Mouse (Mus musculus) embryonic stem cell, embryonic (primary cell): ENCODE measurements at regions not wholly inside any gene's neighbourhood (a gene's known extent, or its start where the extent isn't known, plus 50 kb on each side); places are given as distances from the start of the nearest gene placed in this dataset.

Experiments used
- CTCF ChIA-PET, 4 experiments: fragments of 300-600 bp in 2 of 4; fragments of 350-600 bp in 2 of 4; sonication (Branson Sonifier 250); formaldehyde crosslinking; loops; one replicate each; lab custom pipeline; 2022; ENCODE audit warnings: inconsistent platforms in 2 of 4; lab: Charles Lee
- POLR2A ChIA-PET, 4 experiments: fragments of 300-600 bp in 2 of 4; fragments of 350-600 bp in 2 of 4; sonication (Branson Sonifier 250); formaldehyde crosslinking; loops; one replicate each; lab custom pipeline; 2022; ENCODE audit warnings: antibody characterized with exemption in 4 of 4, inconsistent platforms in 1 of 4; lab: Charles Lee

DNA sequence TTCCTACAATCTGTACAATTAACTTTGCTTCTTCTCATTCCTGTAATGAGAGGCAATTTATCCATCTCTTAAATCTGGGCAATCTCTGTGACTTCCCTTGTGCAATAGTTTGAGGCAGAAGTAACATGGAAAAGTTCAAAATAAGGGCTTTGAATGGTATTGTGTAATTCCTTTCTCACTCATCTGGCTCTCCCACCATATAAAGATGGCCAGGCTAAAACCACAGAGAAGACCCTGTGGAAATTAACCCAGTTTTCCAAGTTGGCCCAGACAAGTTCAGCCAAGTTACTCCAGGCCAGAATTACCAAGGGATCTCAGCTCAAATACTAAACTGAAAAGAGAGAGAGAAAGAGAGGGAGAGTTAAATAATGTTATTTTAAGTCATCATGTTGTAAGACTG, 81.0 kb upstream of the Klf3 start:
- CTCF ChIA-PET: interaction anchor here in 1 of 4 experiments (0.5 kb wide), 1 partner anchor 385 kb away, joined by 4 read pairs; no protein-coding TSS in a partner anchor
- POLR2A ChIA-PET: no interaction called here

DNA sequence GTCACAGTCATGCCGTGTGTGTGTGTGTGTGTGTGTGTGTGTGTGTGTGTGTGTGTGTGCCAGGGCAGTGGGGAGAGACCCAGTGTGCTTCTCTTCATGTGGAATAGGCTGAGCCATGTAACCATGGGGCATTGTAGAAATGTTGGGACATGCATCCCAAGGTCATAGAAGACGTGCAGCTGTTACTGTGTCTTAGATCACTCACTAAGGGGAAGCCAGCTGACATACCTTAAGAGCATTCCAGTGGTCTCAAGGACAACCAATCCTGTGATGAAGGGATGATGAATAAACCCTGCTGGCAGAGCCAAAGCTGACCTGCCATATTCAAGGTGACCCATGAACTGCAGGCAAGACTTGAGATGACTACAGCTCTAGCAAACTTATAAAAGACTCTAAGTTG, 75.3 kb upstream of the Klf3 start:
- POLR2A ChIA-PET: interaction anchor here in 2 of 4 experiments (0.6 to 1.5 kb wide), 4 partner anchors 12 to 271 kb away, joined by 3 to 8 read pairs (median 4); no protein-coding TSS in a partner anchor
- CTCF ChIA-PET: no interaction called here

- ChIA-PET POLR2A (interaction anchor here in 1 of 4 experiments (0.7 kb wide), 1 partner anchor 20 kb away, joined by 3 read pairs; no protein-coding TSS in a partner anchor), CTCF (no interaction called here)
Observed at GRCm38 (mm10) chr5:64732356-64732755, 70.8 kb upstream of the Klf3 start.

GRCm38 (mm10) chr5:64736985-64737384, 66.2 kb upstream of the Klf3 start:
- ChIA-PET POLR2A (interaction anchor here in 3 of 4 experiments (0.6 to 0.7 kb wide), 3 partner anchors 69 to 300 kb away, joined by 3 to 8 read pairs (median 4); no protein-coding TSS in a partner anchor), CTCF (interaction anchor here in 1 of 4 experiments (0.6 kb wide), 1 partner anchor 14 kb away, joined by 8 read pairs; no protein-coding TSS in a partner anchor)

GRCm38 (mm10) chr5:64738096-64738780, 65.0 kb upstream of the Klf3 start:
- POLR2A ChIA-PET: interaction anchor here in 2 of 4 experiments (0.6 to 2.2 kb wide), 5 partner anchors 8 to 23 kb away, joined by 3 to 8 read pairs (median 3); no protein-coding TSS in a partner anchor
- CTCF ChIA-PET: interaction anchor here in 3 of 4 experiments (0.6 to 0.7 kb wide), 3 partner anchors 60 to 428 kb away, joined by 3 to 4 read pairs (median 3); no protein-coding TSS in a partner anchor

GRCm38 (mm10) chr5:64738781-64739310, 64.3 kb upstream of the Klf3 start:
- ChIA-PET CTCF (interaction anchor here in 3 of 4 experiments (0.6 to 0.7 kb wide), 3 partner anchors 61 to 427 kb away, joined by 3 to 4 read pairs (median 3); no protein-coding TSS in a partner anchor), POLR2A (interaction anchor here in 2 of 4 experiments (0.6 to 2.2 kb wide), 6 partner anchors 8 to 64 kb away, joined by 3 to 8 read pairs (median 3); partner anchors contain the start of gene Klf3 (in 1 of the 2))

- ChIA-PET CTCF (interaction anchor here in 1 of 4 experiments (0.6 kb wide), 1 partner anchor 74 kb away, joined by 3 read pairs; no protein-coding TSS in a partner anchor), POLR2A (interaction anchor here in 2 of 4 experiments (0.8 to 2.2 kb wide), 11 partner anchors 7 to 364 kb away, joined by 3 to 8 read pairs (median 3); partner anchors contain the start of gene Klf3 (in 1 of the 2))
Observed at GRCm38 (mm10) chr5:64739311-64740261, 63.6 kb upstream of the Klf3 start.

GRCm38 (mm10) chr5:64744041-64744440, 59.1 kb upstream of the Klf3 start:
- CTCF ChIA-PET: no interaction called here
- POLR2A ChIA-PET: no interaction called here

DNA sequence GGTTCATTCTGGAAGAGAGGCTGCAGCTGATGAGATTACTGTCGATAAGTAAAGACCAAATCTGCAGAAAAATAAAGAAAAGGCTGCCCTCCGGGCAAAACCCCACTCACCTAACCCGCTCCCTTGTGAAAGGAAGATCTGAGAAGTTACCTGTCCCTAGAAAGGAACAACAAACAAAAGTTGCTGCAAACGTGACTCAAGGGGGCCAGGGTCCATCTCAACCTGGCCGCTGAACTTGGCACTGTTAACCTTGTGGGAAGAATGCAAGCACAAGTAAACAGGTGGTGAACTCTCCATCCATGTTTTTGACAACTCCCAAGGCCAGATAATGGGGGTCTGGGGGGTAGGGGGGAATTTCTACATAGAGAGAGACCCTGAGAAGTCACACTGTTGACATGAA, 58.7 kb upstream of the Klf3 start:
- POLR2A ChIA-PET: no interaction called here

GRCm38 (mm10) chr5:64747461-64747860, 55.7 kb upstream of the Klf3 start:
- POLR2A ChIA-PET: interaction anchor here in 2 of 4 experiments (0.8 to 1.2 kb wide), 2 partner anchors 9 kb away, joined by 3 to 4 read pairs; no protein-coding TSS in a partner anchor
- CTCF ChIA-PET: no interaction called here

More for the DNA sequence above, 58.7 kb upstream of the Klf3 start:
- CTCF ChIA-PET: interaction anchor here in 1 of 4 experiments (0.7 kb wide), 1 partner anchor 1089 kb away, joined by 6 read pairs; no protein-coding TSS in a partner anchor

DNA sequence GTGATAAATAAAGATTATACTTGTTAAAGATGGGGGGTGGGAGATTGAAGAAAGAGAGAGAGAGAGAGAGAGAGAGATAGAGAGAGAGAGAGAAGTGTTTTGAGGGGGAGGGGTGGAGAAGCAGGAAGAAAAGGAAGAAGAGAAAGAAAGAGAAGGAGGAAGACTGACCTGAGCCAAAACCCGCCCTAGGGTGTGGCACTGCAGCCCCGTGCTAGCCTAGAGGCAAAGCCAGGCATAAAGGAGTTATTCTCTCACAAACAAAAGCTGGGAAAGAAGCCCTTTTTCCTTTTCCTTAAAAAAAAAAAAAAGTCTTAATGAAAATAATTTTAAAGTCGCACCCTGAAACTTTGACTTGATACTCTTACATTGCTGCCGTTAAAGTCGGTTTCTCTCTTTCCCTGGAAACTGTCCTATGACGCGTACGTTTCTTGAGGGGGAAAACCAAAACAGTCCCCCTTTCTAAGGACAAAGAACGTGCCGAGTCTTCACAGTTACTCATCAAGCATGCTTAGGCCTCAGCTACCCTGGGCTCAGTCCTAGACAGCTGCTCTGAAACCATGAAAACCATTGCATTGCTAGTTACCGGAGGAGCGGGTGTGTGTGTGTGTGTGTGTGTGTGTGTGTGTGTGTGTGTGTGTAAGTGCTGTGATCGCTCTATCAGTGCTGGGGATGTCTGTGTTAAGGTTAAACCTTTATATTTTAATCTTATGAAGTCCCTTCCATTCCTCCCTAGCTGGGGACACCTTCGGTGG, 53.6 kb upstream of the Klf3 start:
- CTCF ChIA-PET: no interaction called here
- POLR2A ChIA-PET: interaction anchor here in 2 of 4 experiments (0.6 to 1.4 kb wide), 5 partner anchors 9 to 1024 kb away, joined by 3 read pairs; no protein-coding TSS in a partner anchor

DNA sequence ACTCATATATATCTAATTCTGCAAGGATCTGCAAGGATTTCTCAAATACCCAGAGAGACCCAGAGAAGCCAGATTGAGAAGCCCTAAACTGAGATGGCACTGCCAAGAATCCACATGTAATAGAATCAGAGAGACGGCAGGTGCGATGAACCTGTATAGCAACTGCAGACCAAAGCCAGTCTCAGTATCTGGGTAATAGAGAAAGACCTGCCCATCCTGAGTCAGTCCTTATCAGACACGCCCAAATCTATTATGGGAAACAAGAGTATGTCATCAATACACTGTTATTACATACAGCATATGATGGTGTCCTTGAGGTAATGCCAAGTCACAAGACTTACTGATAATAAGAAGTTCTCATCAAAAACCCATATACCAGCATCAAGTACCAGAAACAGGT, 52.8 kb upstream of the Klf3 start:
- ChIA-PET CTCF (no interaction called here), POLR2A (interaction anchor here in 1 of 4 experiments (1.4 kb wide), 1 partner anchor 10 kb away, joined by 3 read pairs; no protein-coding TSS in a partner anchor)

DNA sequence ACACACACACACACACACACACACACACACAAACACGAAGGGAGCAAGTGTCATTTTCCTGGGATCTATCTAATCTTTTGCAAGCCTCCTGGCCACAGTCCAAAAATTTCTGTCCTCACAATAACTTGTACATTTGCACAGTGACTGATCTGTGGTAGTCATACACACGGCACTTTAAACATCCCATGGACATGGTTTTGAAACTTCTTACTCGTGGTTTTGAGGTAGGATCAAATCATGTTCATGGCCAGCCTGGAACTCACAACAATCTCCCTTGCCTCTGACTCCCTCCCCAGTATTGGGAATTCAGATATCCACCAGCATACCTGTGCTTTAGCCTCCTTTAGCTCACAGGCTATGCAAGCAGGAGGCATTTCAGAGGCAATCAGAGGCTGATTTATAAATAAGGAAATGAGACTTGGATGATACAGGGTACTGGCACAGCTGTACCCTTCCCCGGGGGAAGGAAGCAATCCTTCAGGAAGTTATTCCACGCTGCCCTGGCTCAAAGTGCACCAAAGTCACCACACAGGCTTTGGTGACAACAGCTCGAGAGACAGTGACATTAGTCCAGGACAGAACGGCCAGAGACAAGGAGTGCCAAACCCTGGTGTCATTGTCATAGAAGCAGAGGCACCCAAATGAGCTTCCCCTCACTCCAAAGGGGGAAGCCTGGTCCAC, 52.1 kb upstream of the Klf3 start:
- CTCF ChIA-PET: interaction anchor here in 1 of 4 experiments (0.6 kb wide), 1 partner anchor 14 kb away, joined by 8 read pairs; no protein-coding TSS in a partner anchor

GRCm38 (mm10) chr5:64753142-64753750, 49.9 kb upstream of the Klf3 start:
- ChIA-PET CTCF (no interaction called here), POLR2A (interaction anchor here in 2 of 4 experiments (0.6 to 1.4 kb wide), 2 partner anchors 44 to 114 kb away, joined by 3 to 4 read pairs; no protein-coding TSS in a partner anchor)

More for the DNA sequence above, 52.1 kb upstream of the Klf3 start:
- POLR2A ChIA-PET: interaction anchor here in 1 of 4 experiments (0.5 to 1.3 kb wide), 4 partner anchors 11 to 248 kb away, joined by 3 to 5 read pairs (median 4); no protein-coding TSS in a partner anchor
